ENCODE assay signal across 10 mouse cellular contexts in genomic region chr2:181594946-181595696, GRCm38 (mm10). TPM values are rescaled to one million over a fixed set of nuclear protein-coding genes. Genes with fewer than 3 reads are reported as not detected.
DNase-seq lines count a peak whose midpoint lies in the region; ATAC-seq and TF ChIP-seq lines count a peak whose summit lies in the region.
"Had no signal": no experiment of that assay in that cellular context is flagged by ENCODE, and none has a peak within 500 bp of the region (broad histone marks: within the 10 kb centered on the region; RNA-seq: fewer than 3 reads in every experiment).

No protein-coding gene starts in this region.

- no peak for TF ChIP-seq POLR2A in embryonic fibroblast, embryonic 13.5 days (IDR thresholded peaks at IDR 0.05; ENCODE audit: low read depth, low read length)

- no peak overlapping the region for H3K27ac ChIP-seq in gastrocnemius, adult 2 months
- H3K27ac ChIP-seq in midbrain, embryonic 14.5 days (replicated peaks; ENCODE audit: low read depth, low read length), result no peak overlapping the region
- no peak overlapping the region for H3K27ac ChIP-seq in midbrain, embryonic 16.5 days (ENCODE audit: low read length)
- H3K27ac ChIP-seq in embryonic fibroblast, embryonic 13.5 days (ENCODE audit: insufficient read depth, low read length), result no peak overlapping the region
- H3K27ac ChIP-seq in midbrain, embryonic 10.5 days (replicated peaks), result no peak overlapping the region
- H3K27ac ChIP-seq: hindbrain, embryonic 15.5 days; midbrain, embryonic 12.5 days had no signal

- H3K27me3 ChIP-seq in midbrain, embryonic 14.5 days (ENCODE audit: control insufficient read depth, insufficient read depth, low read length), result no peaks in the 10 kb centered on the region
- no peaks in the 10 kb centered on the region for H3K27me3 ChIP-seq in midbrain, embryonic 16.5 days (ENCODE audit: control insufficient read depth, insufficient read depth, low read depth, low read length)
- no peaks in the 10 kb centered on the region; the same call in 1 of the 2 replicates for H3K27me3 ChIP-seq in midbrain, embryonic 10.5 days (ENCODE audit: low read depth, poor library complexity, severe bottlenecking)
- H3K27me3 ChIP-seq: hindbrain, embryonic 15.5 days; midbrain, embryonic 12.5 days had no signal

- no peak overlapping the region for H3K9ac ChIP-seq in midbrain, embryonic 14.5 days (replicated peaks; ENCODE audit: low read length)
- H3K9ac ChIP-seq in midbrain, embryonic 16.5 days (ENCODE audit: low read depth, low read length), result no peak overlapping the region
- H3K9ac ChIP-seq: hindbrain, embryonic 15.5 days; midbrain, embryonic 12.5 days had no signal

- H3K4me3 ChIP-seq in gastrocnemius, adult 2 months, result no peak overlapping the region
- no peak overlapping the region for H3K4me3 ChIP-seq in midbrain, embryonic 14.5 days (replicated peaks; ENCODE audit: low read depth, low read length)
- H3K4me3 ChIP-seq in midbrain, embryonic 16.5 days (ENCODE audit: low read depth, low read length), result no peak overlapping the region
- H3K4me3 ChIP-seq in embryonic fibroblast, embryonic 13.5 days (ENCODE audit: insufficient read depth, low read length), result no peak overlapping the region
- H3K4me3 ChIP-seq in midbrain, embryonic 10.5 days, result no peak overlapping the region
- H3K4me3 ChIP-seq: hindbrain, embryonic 15.5 days; midbrain, embryonic 12.5 days had no signal

- ATAC-seq in midbrain, embryonic 14.5 days (ENCODE audit: low FRiP score, low TSS enrichment), result no peak
- no peak for ATAC-seq in midbrain, embryonic 16.5 days

- DNase-seq in gastrocnemius, adult 2 months, result no peak
- no peak for DNase-seq in gastrocnemius, adult 8-10 months (ENCODE audit: low spot score in 2 of 2)
- peak; percentile 85 for DNase-seq in midbrain, embryonic 14.5 days
- DNase-seq in adrenal gland, adult 8-10 months, result peak; percentile 76
- peak; percentile 51 for DNase-seq in thymus, postnatal 25 days
- no peak for DNase-seq in midbrain, embryonic 10.5 days (ENCODE audit: low spot score)

- H3K4me1 ChIP-seq in midbrain, embryonic 14.5 days (ENCODE audit: control insufficient read depth, insufficient read depth, low read length), result peaks cover 30% of the 10 kb centered on the region
- peaks cover 39% of the 10 kb centered on the region for H3K4me1 ChIP-seq in midbrain, embryonic 16.5 days (ENCODE audit: control insufficient read depth, insufficient read depth, low read length)
- H3K4me1 ChIP-seq in embryonic fibroblast, embryonic 13.5 days (ENCODE audit: control insufficient read depth, insufficient read depth, low read length), result peaks cover 11% of the 10 kb centered on the region
- H3K4me1 ChIP-seq in midbrain, embryonic 10.5 days, result peaks cover 56% of the 10 kb centered on the region

- 78% methylated on average over 4 of the region's 4 CpGs for WGBS in midbrain, embryonic 14.5 days
- WGBS in midbrain, embryonic 16.5 days, result 76% methylated on average over 4 of the region's 4 CpGs
- WGBS in midbrain, embryonic 10.5 days, result 83% methylated on average over 4 of the region's 4 CpGs

- peaks cover 21% of the 10 kb centered on the region for H3K36me3 ChIP-seq in midbrain, embryonic 14.5 days (ENCODE audit: control insufficient read depth, insufficient read depth, low read length)
- peaks cover 5% of the 10 kb centered on the region for H3K36me3 ChIP-seq in midbrain, embryonic 16.5 days (ENCODE audit: control insufficient read depth, insufficient read depth, low read length)
- H3K36me3 ChIP-seq in midbrain, embryonic 10.5 days, result peaks cover 24% of the 10 kb centered on the region

- no peaks in the 10 kb centered on the region for H3K9me3 ChIP-seq in midbrain, embryonic 14.5 days (ENCODE audit: control insufficient read depth, low read length)
- no peaks in the 10 kb centered on the region for H3K9me3 ChIP-seq in midbrain, embryonic 16.5 days (replicated peaks; ENCODE audit: control insufficient read depth, low read length, poor library complexity, severe bottlenecking)
- H3K9me3 ChIP-seq in midbrain, embryonic 10.5 days (replicated peaks), result no peaks in the 10 kb centered on the region
- H3K9me3 ChIP-seq: hindbrain, embryonic 15.5 days; midbrain, embryonic 12.5 days had no signal

- intact Hi-C loops in gastrocnemius, adult 2 months (cut with DNase I), result loop anchor here (2.0 to 10.0 kb wide), 2 partner anchors 202 to 410 kb away; partner anchors contain the start of gene Ppdpf

- peak; percentile 82 for TF ChIP-seq CTCF in gastrocnemius, adult 2 months (IDR thresholded peaks at IDR 0.05)
- 0 out of 2 replicates have a peak, but pooled peaks have one; percentile 13 for TF ChIP-seq CTCF in embryonic fibroblast, embryonic 13.5 days (IDR thresholded peaks at IDR 0.05; ENCODE audit: borderline replicate concordance, insufficient read depth, low read length)

- no peak overlapping the region for H3K4me2 ChIP-seq in midbrain, embryonic 14.5 days (ENCODE audit: low read length)
- no peak overlapping the region for H3K4me2 ChIP-seq in midbrain, embryonic 16.5 days (ENCODE audit: low read length)
- H3K4me2 ChIP-seq: hindbrain, embryonic 15.5 days; midbrain, embryonic 12.5 days had no signal

RNA-seq across cellular contexts. Expression of gene Zfp512b, which starts 2.5 kb away (rescaled TPM):
- total RNA-seq in gastrocnemius, adult 2 months (2021), result 10 to 100 TPM; 17.6 to 20.3 TPM
- total RNA-seq in gastrocnemius, adult 8-10 months (2022), result 10 to 100 TPM; 15.4 to 21.2 (median 19.3) TPM
- 72.6 and 75.3 TPM in 2 replicates for polyA plus RNA-seq in midbrain, embryonic 14.5 days (2014; fragmentation: Nextera tagmentation; extraction: Ambion mirVana)
- polyA plus RNA-seq in midbrain, embryonic 16.5 days (2015; fragmentation: Nextera tagmentation; extraction: Ambion mirVana), result 70.0 and 78.0 TPM in 2 replicates
- total RNA-seq in adrenal gland, adult 8-10 months (2022), result 100 to 1,000 TPM in 2 of 4 experiments, 10 to 100 TPM in 2; 52.3 to 113 (median 89.3) TPM
- polyA plus RNA-seq in embryonic fibroblast, embryonic 13.5 days (2011; ENCODE audit: insufficient read length, low read depth, missing spikeins), result 31.8 and 41.0 TPM in 2 replicates
- polyA plus RNA-seq in midbrain, embryonic 10.5 days (2016; fragmentation: Nextera tagmentation; extraction: Ambion mirVana), result 34.6 and 48.0 TPM in 2 replicates

RNA-seq across cellular contexts. Expression of gene Prpf6, which starts 3.5 kb away (rescaled TPM):
- 10 to 100 TPM; 31.1 to 36.5 TPM for total RNA-seq in gastrocnemius, adult 2 months (2021)
- total RNA-seq in gastrocnemius, adult 8-10 months (2022), result 10 to 100 TPM; 28.8 to 35.0 (median 32.6) TPM
- polyA plus RNA-seq in midbrain, embryonic 14.5 days (2014; fragmentation: Nextera tagmentation; extraction: Ambion mirVana), result 59.9 and 65.8 TPM in 2 replicates
- polyA plus RNA-seq in midbrain, embryonic 16.5 days (2015; fragmentation: Nextera tagmentation; extraction: Ambion mirVana), result 59.7 and 64.6 TPM in 2 replicates
- 10 to 100 TPM; 69.0 to 85.2 (median 76.4) TPM for total RNA-seq in adrenal gland, adult 8-10 months (2022)
- 55.9 and 59.4 TPM in 2 replicates for polyA plus RNA-seq in embryonic fibroblast, embryonic 13.5 days (2011; ENCODE audit: insufficient read length, low read depth, missing spikeins)
- polyA plus RNA-seq in midbrain, embryonic 10.5 days (2016; fragmentation: Nextera tagmentation; extraction: Ambion mirVana), result 82.0 and 85.4 TPM in 2 replicates

RNA-seq across cellular contexts. Expression of gene Samd10, which starts 3.9 kb away (rescaled TPM):
- 1 to 10 TPM; 1.5 to 1.7 TPM for total RNA-seq in gastrocnemius, adult 2 months (2021)
- total RNA-seq in gastrocnemius, adult 8-10 months (2022), result 1 to 10 TPM; 1.7 to 4.6 (median 3.7) TPM
- polyA plus RNA-seq in midbrain, embryonic 14.5 days (2014; fragmentation: Nextera tagmentation; extraction: Ambion mirVana), result 215 and 245 TPM in 2 replicates
- 213 and 216 TPM in 2 replicates for polyA plus RNA-seq in midbrain, embryonic 16.5 days (2015; fragmentation: Nextera tagmentation; extraction: Ambion mirVana)
- 10 to 100 TPM; 16.1 to 33.3 (median 21.8) TPM for total RNA-seq in adrenal gland, adult 8-10 months (2022)
- 3.6 and 3.7 TPM in 2 replicates for polyA plus RNA-seq in embryonic fibroblast, embryonic 13.5 days (2011; ENCODE audit: insufficient read length, low read depth, missing spikeins)
- polyA plus RNA-seq in midbrain, embryonic 10.5 days (2016; fragmentation: Nextera tagmentation; extraction: Ambion mirVana), result 36.4 and 56.1 TPM in 2 replicates

RNA-seq across cellular contexts. Expression of gene Uckl1, which starts 10.4 kb away (rescaled TPM):
- total RNA-seq in gastrocnemius, adult 2 months (2021), result 10 to 100 TPM; 26.1 to 29.1 TPM
- 10 to 100 TPM; 24.6 to 38.4 (median 28.5) TPM for total RNA-seq in gastrocnemius, adult 8-10 months (2022)
- polyA plus RNA-seq in midbrain, embryonic 14.5 days (2014; fragmentation: Nextera tagmentation; extraction: Ambion mirVana), result 61.0 and 65.6 TPM in 2 replicates
- polyA plus RNA-seq in midbrain, embryonic 16.5 days (2015; fragmentation: Nextera tagmentation; extraction: Ambion mirVana), result 71.2 and 76.0 TPM in 2 replicates
- 100 to 1,000 TPM in 3 of 4 experiments, 10 to 100 TPM in 1; 94.3 to 171 (median 118) TPM for total RNA-seq in adrenal gland, adult 8-10 months (2022)
- polyA plus RNA-seq in embryonic fibroblast, embryonic 13.5 days (2011; ENCODE audit: insufficient read length, low read depth, missing spikeins), result 62.0 and 65.1 TPM in 2 replicates
- 49.8 and 59.3 TPM in 2 replicates for polyA plus RNA-seq in midbrain, embryonic 10.5 days (2016; fragmentation: Nextera tagmentation; extraction: Ambion mirVana)

Comparison
In these comparisons a context has a peak if more than half of its experiments do, and no peak if none do; other contexts are left out.
1. DNase-seq: peak in midbrain, embryonic 14.5 days (single experiment), adrenal gland, adult 8-10 months (single experiment) and thymus, postnatal 25 days (single experiment); none in gastrocnemius, adult 2 months (single experiment), gastrocnemius, adult 8-10 months (0 of 2) and midbrain, embryonic 10.5 days (single experiment).